Mouse (Mus musculus) heart, adult 2 months (tissue): ENCODE data around the gene Zfp683. TPM values are rescaled to one million over a fixed set of nuclear protein-coding genes. Genes with fewer than 3 reads are reported as not detected.
A peak's percentile ranks its signal among the peaks of the same experiment; 100 is the strongest.

Source experiments
- DNase-seq, 2 experiments: peaks; one replicate each; pipeline ENCODE4 v3.0.0; 2021
- H3K27ac ChIP-seq: fragments of 200-600 bp; 2 replicates; pipeline ENCODE4 v1.8.1; 2022
- H3K27me3 ChIP-seq: fragments of 200-500 bp; 2 replicates; pipeline ENCODE4 v1.6.1; 2012; ENCODE audit warnings: mild to moderate bottlenecking, low read length, inconsistent platforms, mixed read lengths; ENCODE audit not compliant: control insufficient read depth, insufficient read depth
- H3K36me3 ChIP-seq: fragments of 200-500 bp; 2 replicates; pipeline ENCODE4 v1.6.1; 2012; ENCODE audit warnings: low read length, inconsistent platforms; ENCODE audit not compliant: control insufficient read depth, insufficient read depth
- H3K4me1 ChIP-seq: fragments of 200-500 bp; 2 replicates; pipeline ENCODE4 v1.6.1; 2011; ENCODE audit warnings: low read length; ENCODE audit not compliant: control insufficient read depth, insufficient read depth
- H3K4me3 ChIP-seq: fragments of 200-600 bp; 2 replicates; pipeline ENCODE4 v1.8.1; 2022
- H3K79me2 ChIP-seq: fragments of 200-500 bp; replicated peaks from 2 replicates; pipeline ENCODE4 v1.6.1; 2012; ENCODE audit warnings: mild to moderate bottlenecking, inconsistent platforms, low read length, moderate library complexity, mixed read lengths; ENCODE audit not compliant: control insufficient read depth, insufficient read depth
- H3K9ac ChIP-seq: fragments of 200-500 bp; 2 replicates; pipeline ENCODE4 v1.6.1; 2012; ENCODE audit warnings: low read depth, mild to moderate bottlenecking, control low read depth, inconsistent platforms, low read length, mixed read lengths
- CTCF ChIP-seq: fragments of 200-600 bp; IDR thresholded peaks from 2 replicates; pipeline ENCODE4 v1.8.1; 2022; ENCODE audit warnings: antibody characterized with exemption, mild to moderate bottlenecking, moderate library complexity
- EP300 ChIP-seq: fragments of 200-500 bp; IDR thresholded peaks from 2 replicates; pipeline ENCODE4 v1.6.1; 2011; ENCODE audit warnings: low read depth, low read length, control low read depth; ENCODE audit not compliant: insufficient read depth
- POLR2A ChIP-seq: fragments of 200-500 bp; IDR thresholded peaks from 2 replicates; pipeline ENCODE4 v1.6.1; 2011; ENCODE audit warnings: mild to moderate bottlenecking, low read depth, low read length, control low read depth; ENCODE audit not compliant: insufficient read depth
- WGBS: fragments of 180-500 bp; shearing (Covaris S2); methylation state at CpG from one replicate; pipeline ENCODE4 v1.1.7; 2018; 5-methylcytosine and 5-hydroxymethylcytosine counted together
- intact Hi-C: fragments of 180-260 bp; cut with DNase I; formaldehyde crosslinking; loops from one replicate; pipeline ENCODE4 v1.15.1; 2025
- polyA plus RNA-seq: library from polyadenylated mRNA; depleted of rRNA; stranded (reverse); fragments of >200 nt; gene quantifications from 2 replicates; pipeline ENCODE4 v1.2.3, GENCODE M21; 2012
- total RNA-seq, 2 experiments: library from RNA; stranded (reverse); gene quantifications; 2 replicates each; pipeline ENCODE4 v1.2.3; 2021

The Zfp683 gene
- total and polyA plus RNA-seq, 3 experiments: not detected

DNA sequence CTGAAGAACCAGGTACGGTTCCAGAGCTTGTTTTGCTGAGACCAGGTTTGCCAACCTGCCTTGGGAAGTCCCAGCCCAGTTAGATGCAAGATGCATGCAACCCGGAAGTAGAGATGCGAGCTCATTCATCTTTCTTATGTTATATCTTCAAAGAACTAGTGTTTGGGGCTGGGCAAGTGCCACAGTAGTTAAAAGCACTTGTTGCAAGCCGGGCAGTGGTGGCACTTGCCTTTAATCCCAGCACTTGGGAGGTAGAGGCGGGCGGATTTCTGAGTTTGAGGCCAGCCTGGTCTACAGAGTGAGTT is 37.5 kb downstream of the Zfp683 start:
- Histone ChIP-seq H3K4me3 (no peak overlapping the region), H3K9ac (no peak overlapping the region), H3K79me2 (no peaks in the 10 kb centered on the region), H3K36me3 (no peaks in the 10 kb centered on the region), H3K4me1 (no peaks in the 10 kb centered on the region), H3K27me3 (no peaks in the 10 kb centered on the region), H3K27ac (no peak overlapping the region)
- WGBS: 75% methylated on average over 6 of the region's 6 CpGs
- intact Hi-C loops: no loop called here
- TF ChIP-seq CTCF: no peak
- TF ChIP-seq EP300: no peak
- no peak for TF ChIP-seq POLR2A
- DNase-seq: no peak

DNA sequence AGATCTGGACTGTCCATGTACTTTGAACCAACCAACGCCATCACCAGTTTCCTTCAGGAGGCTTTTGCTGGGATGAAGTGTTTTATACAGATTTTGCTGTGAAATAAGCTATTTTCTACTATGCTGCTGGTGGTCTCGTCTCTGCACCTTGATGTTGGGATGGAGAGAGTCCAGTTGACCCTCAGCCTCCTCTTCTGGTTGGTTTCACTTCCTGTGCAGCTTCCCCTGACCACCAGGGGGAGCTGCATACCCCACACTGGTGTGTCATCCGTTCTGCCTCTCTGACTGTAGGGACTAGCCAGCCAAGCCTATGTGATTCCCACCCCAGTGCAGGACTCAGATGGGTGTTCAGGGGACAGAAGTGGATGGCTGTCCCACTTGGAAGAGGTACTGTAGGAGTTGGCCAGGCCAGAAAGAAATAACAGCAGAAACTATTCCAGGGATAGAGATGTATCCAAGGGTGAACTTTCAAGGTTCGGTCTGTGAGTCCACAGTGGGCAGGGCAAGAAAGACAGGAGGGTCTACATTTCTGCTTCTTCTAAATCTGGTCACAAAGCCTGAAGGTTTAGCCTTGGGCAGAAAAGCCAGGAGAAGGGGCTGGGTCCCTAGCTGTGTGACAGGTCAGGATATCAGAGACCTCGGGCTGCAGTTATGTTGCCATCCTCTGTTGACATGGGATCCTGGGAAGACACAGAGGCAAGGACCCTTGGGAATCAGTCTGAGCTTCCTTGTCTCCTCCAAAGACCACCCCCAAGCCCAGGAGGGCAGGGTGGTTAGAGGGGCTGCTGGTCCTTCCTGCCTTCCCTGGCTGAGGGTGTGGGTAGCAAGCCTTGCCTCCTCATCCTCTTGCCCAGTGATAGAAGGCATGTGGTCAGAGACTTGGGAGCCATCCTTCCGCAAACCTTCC is 39.0 kb downstream of the Zfp683 start:
- Histone ChIP-seq H3K27me3 (no peaks in the 10 kb centered on the region), H3K27ac (no peak overlapping the region), H3K4me3 (no peak overlapping the region), H3K9ac (no peak overlapping the region), H3K4me1 (no peaks in the 10 kb centered on the region), H3K36me3 (no peaks in the 10 kb centered on the region), H3K79me2 (no peaks in the 10 kb centered on the region)
- intact Hi-C loops: loop anchor here (2.0 kb wide), 1 partner anchor 32 kb away; no protein-coding TSS in a partner anchor
- WGBS: 67% methylated on average over 6 of the region's 6 CpGs
- DNase-seq: peak; percentile 60 to 66
- no peak for TF ChIP-seq POLR2A
- peak; percentile 80 for TF ChIP-seq CTCF
- no peak for TF ChIP-seq EP300

DNA sequence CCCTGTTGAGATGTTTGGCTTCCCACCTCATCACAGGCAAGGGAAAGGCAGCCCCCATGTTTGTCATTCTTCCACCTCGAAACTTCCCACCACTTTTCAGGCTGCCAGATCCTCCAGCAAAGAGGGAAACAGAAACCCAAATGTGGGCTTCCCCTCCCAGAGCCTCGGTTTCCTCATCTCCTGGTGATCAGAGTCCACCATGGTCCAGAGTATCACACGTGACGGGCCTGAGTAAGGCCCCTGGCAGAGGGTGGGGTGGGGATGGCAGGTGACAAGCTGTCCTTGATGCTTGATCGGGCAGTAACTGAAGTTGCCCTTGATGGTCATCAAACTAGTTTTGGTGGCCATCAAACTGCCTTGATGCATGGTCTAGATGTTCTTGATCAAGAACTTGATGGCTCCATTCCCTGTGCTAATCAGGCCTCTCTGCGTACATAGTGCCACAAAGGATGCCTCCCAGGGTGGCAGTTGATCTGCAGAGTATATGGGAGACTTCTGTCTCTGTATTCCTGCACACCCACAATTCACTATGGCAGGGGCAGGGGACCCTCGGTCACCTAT is 40.4 kb downstream of the Zfp683 start:
- Histone ChIP-seq H3K4me1 (no peaks in the 10 kb centered on the region; the same call in 1 of the 2 replicates), H3K36me3 (no peaks in the 10 kb centered on the region), H3K4me3 (no peak overlapping the region), H3K27me3 (no peaks in the 10 kb centered on the region), H3K9ac (no peak overlapping the region), H3K79me2 (no peaks in the 10 kb centered on the region), H3K27ac (no peak overlapping the region)
- intact Hi-C loops: no loop called here
- WGBS: 77% methylated on average over 7 of the region's 7 CpGs
- no peak for TF ChIP-seq POLR2A
- no peak for DNase-seq

DNA sequence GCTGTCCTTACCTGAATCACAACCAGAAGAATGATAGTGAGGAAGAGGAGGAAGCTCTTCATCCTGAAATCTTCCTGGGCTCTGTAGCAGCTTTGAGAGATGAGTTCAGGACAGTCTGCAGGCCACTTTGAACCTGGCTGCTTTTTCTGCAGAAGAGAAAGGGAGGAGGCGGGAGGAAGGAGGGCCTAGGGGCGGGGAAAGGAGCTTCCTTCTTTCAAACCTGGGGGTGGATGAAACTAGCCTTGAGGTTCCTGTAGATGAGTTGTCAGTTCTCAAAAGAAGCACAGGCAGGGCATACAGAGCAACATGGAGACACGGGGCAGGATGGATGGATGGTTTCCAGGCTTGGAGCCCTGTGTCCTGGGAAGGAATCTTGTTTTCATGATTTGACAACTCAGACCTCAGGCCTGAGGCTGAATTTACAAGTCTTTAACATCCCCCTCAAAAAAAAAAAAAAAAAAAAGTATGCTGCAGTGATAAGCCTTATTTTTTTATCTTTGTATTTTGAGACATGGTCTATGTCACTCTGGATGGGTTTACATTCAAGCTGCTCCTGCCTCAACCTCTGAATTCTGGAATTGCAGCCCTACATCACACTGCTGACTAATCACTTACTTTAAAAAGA is 41.4 kb downstream of the Zfp683 start, which contains the start of gene Cd52:
Gene Cd52, minus strand, starts transcription at position 160 of the 625 bp plus-strand sequence.
- H3K9ac ChIP-seq: no peak within 1 kb of the TSS
- H3K36me3 ChIP-seq: no peaks in the 10 kb centered on the region
- DNase-seq: peak in 1 of 2 experiments; percentile 65
- H3K27me3 ChIP-seq: no peaks in the 10 kb centered on the region
- 58% methylated on average over 3 of the region's 3 CpGs for WGBS
- H3K79me2 ChIP-seq: no peaks in the 10 kb centered on the region
- TF ChIP-seq POLR2A (0 out of 2 replicates have a peak, but pooled peaks have one; percentile 15), CTCF (no peak)
- intact Hi-C loops: no loop called here
- H3K4me1 ChIP-seq: no peaks in the 10 kb centered on the region; the same call in 1 of the 2 replicates
- H3K27ac ChIP-seq: no peak within 1 kb of the TSS
- H3K4me3 ChIP-seq: no peak within 1 kb of the TSS

DNA sequence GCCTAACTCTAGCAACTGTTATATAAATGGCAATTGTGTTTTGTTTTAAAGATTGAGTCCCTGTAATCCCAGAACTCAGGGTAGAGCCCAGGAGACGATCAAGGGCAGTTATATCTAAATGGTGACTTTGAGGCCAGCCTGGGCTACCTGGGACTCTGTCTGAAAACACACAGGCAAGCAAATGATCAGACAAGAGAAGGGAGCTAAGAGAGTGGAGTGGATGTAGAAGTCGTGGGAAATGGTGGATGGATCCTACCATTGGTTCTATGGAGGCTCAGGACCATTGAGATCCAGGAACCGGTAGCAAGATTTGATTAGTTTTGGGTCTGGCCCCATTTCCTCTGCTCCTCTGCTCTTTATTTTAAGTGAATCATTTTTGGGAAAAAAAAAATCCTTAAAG is 42.5 kb downstream of the Zfp683 start:
- Histone ChIP-seq H3K9ac (no peak overlapping the region), H3K27me3 (no peaks in the 10 kb centered on the region), H3K27ac (no peak overlapping the region), H3K4me3 (no peak overlapping the region), H3K4me1 (no peaks in the 10 kb centered on the region; the same call in 1 of the 2 replicates), H3K79me2 (no peaks in the 10 kb centered on the region), H3K36me3 (no peaks in the 10 kb centered on the region)
- intact Hi-C loops: no loop called here
- DNase-seq: no peak
- WGBS: 76% methylated on average over 3 of the region's 3 CpGs
- no peak for TF ChIP-seq EP300
- no peak for TF ChIP-seq POLR2A
- TF ChIP-seq CTCF: no peak
